Mouse (Mus musculus): ENCODE data around the gene Pcbp4.
A peak's percentile ranks its signal among the peaks of the same experiment; 100 is the strongest.

Gene Pcbp4

DNA sequence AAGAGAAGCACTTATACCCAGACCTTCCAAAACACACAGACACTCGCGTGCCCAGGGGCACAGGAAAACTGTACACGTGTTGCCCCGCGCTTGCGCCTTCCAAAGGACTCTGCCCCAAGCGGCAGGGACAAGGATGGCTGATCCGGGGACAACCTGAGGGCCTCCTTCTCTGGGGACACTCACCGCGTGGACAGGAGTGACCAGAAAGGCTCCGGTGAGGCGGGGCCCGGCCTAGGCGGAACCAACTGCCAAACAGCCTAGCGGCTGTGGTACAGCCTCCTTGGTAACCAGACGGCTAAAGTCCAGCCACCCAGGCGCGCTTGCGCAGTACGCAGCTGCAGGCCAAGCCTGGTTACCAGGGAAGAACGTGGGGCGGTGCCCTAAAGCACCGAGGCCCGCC lies 5.7 kb upstream of the Pcbp4 start, which contains the start of the genes Abhd14b and Abhd14a:
Gene Abhd14b, plus strand, starts transcription at position 112 of the 400 bp plus-strand sequence.
Gene Abhd14a, minus strand, starts transcription at position 331 of the 400 bp plus-strand sequence.
- DNase-seq: peak; percentile 95

DNA sequence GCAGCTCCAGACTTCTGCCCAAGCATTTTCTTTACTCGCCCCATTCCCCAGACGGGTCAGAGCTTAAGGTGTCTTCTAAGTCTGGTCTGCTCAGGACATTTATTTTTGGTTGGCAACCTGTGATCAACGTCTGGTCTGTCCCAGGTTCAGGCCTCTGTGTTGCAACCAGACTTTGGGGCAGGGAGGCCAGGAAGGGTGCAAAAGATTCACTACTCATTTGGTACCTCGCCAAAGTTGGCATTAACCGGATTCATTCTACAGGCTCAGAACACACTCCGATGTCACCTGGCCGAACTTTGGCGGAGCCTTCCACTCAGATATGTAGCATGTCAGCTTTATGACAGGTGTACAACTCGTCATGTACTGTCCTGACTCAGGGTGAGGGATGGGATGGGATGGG lies 5.1 kb upstream of the Pcbp4 start:
- DNase-seq: no peak

DNA sequence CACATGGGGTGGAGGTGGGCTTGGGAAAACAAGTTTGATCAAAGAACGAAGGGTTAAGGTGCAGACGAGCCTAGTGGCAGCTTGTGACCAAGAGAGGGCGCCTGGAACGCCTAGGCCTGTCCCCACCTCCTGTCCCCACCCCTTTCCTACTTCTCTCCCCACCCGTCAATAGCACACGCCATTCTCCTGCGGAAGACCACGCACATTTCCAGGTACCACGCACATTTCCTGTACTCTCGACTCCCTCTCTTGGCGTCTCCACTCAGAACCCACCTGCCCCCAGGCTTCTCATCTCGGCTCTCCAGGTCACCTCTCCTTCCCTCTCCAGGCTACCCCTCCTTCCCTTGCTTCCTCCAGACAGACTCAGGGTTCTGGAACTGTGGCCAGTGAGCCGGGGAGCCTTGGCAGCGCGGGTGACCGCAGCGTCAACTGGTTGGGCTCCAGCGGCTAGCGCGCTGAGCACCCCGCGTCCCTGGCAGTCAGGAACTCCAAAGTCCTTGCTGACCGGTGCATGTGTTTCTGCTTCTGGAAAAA lies 4.5 kb upstream of the Pcbp4 start:
- peak; percentile 82 for DNase-seq

DNA sequence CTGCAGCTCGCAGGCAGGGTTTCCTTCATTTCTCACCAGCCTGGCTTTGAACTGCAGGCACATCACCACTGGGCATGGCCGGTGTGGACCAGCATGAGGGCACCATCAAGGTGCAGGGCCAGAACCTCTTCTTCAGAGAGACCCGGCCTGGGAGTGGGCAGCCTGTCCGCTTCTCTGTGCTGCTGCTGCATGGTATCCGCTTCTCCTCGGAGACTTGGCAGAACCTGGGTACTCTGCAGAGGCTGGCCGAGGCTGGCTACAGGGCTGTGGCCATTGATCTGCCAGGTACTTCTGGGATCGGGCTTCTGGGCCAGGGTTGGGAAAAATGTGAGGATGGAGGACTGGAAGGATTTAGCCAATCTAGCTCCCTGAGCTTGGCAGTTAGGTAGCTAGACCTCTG lies 3.1 kb upstream of the Pcbp4 start:
- DNase-seq: no peak

DNA sequence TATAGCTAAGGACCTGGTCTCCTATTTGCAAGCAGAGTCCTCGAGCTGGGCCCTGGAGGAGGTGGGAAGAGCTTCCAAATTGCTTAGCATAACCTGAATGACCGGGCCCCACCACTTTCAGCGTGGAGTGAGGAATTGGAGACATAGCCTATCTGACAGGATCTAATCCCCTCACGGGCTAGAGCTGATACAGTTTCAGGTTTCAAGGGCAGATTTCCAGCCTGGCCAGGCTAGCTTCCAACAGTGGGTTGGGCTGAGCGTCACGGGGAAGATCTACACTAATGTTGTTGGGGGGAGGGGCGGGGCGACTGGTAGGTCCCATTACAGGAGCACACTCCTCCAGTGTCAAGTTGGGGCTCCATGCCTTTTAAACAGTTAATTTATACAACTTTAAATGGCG lies 2.4 kb upstream of the Pcbp4 start:
- no peak for DNase-seq

DNA sequence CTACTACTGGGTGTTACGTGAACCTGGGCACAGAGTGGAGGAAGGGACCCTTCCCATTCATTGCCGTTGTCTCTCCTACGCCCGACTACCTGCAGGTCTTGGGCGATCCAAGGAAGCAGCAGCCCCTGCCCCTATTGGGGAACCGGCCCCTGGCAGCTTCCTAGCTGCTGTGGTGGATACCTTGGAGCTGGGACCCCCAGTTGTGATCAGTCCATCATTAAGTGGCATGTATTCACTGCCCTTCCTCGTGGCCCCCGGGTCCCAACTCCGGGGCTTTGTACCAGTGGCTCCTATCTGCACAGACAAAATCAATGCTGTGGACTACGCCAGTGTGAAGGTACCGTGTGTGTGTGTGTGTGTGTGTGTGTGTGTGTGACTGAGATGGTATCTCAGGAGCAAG lies 1.8 kb upstream of the Pcbp4 start:
- DNase-seq: no peak

DNA sequence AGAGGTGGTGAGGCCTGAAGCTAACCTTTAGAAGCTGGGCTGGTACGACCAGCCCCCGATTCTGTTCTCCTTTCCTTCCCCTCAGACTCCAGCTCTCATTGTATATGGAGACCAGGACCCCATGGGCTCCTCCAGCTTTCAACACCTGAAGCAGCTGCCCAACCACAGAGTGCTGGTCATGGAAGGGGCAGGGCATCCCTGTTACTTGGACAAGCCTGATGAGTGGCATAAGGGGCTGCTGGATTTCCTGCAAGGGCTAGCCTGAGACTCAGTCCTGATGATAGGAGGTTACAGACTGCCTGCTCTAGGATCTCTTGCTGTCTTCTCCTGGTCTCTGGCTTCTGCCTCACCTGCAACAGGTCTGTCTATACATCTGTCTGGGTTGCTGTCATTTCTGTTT lies 1.2 kb upstream of the Pcbp4 start:
- DNase-seq: no peak

DNA sequence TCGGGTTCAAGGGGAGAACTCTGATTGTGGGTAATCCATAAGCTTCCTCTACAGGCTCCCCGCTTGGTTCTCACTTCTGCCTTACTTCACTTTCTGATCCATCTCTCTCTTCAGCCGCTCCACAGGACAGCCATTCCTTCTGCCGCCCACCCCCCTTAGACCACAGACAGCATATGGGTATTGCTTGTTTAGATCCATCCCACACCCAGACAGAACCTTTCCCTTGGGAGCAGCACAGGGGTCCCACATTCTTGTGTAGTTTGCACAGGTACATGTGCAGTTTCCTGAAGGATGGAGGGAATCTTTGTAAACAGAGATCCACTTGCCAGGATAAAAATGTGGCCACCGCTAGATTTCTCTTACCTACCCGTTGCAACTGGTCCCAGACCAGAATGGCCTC lies 740 bp upstream of the Pcbp4 start:
- no peak for DNase-seq

DNA sequence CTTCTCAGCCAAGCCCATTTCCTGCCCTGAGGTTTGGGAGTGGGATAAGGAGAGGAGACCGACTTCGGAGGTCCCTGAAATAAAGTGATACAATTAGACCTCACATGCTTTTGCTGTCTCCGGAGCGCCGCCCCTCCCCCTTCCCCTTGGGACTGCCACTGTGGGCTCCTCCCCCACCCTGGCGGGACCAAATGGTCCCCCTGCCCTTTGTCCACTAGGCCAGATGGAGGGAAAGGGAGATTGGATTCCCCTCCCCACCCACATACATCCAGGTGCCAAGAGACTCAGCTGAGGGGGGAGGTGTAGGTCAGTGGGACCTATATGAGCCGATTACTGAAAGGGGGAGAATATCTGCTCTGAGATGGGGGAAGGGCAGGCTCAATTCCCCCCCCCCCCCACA lies 270 bp upstream of the Pcbp4 start:
- DNase-seq: peak; percentile 84

DNA sequence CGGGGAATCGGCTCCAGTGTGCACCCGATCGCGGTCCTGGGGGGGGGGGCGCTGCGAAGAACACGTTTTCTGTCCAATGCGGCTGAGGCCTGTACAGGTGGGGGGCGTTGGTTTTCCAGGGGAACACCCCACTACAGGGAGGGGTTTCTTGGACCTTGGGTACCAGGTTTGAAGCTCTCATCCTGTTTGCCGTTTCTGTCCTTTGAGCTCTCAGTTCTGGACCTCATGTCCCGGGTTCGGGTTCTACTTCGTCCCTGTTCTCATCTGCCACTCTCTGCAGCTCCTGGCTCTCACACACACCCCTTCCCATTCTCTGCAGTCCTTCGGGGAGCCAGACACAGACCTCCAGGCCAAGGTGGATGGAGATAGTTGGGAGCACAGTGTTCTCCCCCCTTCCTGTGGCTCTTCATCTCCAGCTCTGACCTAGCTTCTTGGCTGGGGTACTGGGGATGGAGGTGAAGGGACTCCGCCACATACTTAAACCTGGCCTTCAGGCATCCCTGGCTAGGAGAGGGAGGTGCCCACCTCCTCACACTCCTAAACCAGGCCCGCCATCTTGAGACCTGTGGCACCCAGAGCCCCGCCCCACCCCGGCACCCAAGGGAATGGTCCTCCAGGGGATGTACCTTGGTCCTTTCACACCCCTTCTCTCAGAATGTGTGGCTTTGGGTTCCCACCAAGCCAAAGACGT lies 1.1 kb downstream of the Pcbp4 start:
- no peak for DNase-seq

DNA sequence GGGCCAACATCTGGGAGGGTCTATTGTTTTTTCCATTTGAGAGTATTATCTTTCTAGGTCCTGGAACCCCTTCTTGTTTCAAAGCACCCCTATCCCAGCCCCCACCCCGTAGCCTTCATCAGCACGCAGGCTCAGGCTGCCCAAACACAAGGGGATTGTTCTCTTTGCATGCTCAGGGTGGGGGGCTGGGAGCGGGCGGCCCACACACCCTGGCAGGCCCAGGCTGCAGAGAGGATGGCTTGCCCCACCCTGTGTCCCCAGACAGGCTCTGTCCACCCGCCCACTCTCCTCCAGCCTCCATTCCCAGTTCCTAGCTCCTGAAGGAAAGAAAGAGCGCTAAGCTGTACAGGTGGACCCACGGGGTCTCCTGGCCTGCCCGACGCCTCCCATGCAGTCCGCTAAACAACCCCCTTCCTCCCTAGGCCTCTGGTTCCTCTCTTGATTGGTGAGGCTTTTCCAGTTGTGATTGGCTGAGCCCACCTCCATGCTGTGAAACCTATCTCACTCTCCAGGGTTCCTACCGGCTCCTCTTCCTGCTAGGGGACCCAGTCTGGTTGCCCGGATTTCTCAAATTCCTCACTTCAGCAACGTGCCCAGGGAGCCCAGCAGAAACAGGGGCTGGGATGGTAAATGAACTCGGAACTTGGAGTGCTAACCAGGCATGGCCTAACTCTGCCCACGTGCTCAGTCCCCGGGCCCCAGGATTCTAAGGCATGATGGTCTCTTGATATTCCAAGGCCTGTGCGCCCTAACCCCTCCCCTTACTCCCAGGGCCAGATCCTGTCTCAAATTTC lies 2.0 kb downstream of the Pcbp4 start:
- no peak for DNase-seq

DNA sequence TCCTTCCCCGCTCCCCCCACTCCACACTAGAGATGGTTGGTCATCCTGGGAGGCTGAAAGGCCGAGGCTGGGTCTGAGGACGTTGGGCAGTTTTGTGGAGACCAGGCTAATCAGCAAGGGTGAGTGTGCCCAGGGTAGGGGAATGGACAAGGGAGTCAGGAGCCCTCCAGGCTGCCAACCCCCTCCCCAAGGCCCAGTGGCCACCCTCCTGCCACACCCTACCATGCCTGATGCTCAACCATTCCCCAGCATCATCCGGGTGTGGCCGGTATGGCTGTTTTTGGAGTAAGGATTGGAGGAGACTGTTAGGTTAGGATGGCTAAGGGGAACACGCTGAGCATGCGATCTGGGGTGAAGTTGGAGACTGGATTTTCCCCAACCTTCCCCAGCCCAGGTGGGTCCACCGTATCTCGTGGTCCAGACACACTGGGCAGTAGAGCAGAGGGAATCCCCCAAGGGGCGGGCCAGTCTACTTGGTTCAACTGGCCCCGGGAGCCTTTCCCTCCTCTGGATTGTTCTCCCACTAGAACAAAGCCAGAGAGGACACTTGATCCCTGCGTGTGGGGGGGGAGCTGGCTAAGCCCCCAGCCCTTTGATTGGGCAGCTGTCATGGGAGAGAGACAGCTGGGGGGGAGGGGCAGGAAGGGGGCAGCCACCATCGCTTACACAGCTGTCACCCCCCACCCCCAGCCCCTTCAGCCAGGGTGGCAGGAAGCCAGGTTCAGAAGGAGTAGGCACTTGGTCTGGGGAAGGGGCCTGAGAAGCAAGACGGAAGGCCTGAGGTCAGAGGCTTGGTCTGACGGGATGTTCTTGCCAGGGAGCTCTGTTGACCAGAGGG lies 3.5 kb downstream of the Pcbp4 start:
- no peak for DNase-seq

DNA sequence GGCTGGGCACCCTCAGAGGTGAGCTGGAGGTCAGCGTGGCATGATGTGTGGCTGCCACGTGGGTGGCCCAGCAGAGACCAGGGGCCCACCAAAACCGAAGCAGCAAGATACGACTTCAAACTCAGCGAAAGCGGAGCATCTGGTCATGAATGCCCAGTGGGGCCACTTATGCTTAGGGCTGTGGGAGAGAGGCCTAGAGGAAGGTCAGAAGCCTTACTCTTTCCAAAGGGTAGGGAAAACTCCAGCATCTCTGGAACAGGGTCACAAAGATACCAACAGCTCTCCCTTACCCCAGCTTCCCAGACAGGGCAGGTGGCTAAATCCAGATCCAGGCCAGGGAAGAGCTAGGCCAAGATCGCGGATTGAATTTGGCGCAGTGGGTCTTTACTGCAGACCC lies 4.1 kb downstream of the Pcbp4 start:
- DNase-seq: no peak

DNA sequence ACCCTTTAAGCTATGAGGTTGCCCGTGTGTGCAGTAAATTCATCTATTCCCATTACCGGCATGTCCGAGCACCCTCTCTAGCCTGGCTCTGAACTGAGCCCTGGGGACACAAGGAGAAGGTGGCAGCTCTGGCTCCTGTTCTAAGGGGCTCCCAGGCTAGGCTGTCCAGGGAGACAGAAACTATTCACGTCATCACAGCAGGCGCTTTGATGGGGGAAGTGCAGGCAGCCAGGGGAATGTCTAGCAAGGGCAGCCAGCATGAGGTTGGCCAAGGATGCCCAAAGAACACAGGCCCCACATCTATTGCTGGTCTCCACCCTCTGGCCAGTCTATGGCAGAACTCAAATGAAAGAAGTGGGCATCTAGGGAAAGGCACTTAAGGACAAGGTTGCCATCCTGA lies 4.8 kb downstream of the Pcbp4 start:
- no peak for DNase-seq

DNA sequence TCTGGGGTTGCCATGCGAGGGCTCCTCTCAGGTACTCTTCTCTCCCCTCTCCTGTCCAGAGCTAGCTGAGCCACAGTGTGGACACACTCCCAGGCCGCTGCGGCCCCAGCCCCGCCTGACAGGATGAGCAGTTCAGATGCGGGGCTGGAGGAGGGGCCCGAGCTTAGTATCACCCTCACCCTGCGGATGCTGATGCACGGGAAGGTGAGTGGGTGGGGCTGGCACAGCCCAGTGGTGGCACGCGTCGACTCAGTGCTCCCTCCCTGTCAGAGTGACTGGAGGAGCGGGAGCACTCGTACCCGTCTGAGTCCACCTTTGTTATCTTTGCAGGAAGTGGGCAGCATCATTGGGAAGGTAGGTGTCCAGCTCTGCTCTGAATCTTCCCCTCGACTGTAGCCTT lies 6.9 kb downstream of the Pcbp4 start:
- peak; percentile 61 for DNase-seq

DNA sequence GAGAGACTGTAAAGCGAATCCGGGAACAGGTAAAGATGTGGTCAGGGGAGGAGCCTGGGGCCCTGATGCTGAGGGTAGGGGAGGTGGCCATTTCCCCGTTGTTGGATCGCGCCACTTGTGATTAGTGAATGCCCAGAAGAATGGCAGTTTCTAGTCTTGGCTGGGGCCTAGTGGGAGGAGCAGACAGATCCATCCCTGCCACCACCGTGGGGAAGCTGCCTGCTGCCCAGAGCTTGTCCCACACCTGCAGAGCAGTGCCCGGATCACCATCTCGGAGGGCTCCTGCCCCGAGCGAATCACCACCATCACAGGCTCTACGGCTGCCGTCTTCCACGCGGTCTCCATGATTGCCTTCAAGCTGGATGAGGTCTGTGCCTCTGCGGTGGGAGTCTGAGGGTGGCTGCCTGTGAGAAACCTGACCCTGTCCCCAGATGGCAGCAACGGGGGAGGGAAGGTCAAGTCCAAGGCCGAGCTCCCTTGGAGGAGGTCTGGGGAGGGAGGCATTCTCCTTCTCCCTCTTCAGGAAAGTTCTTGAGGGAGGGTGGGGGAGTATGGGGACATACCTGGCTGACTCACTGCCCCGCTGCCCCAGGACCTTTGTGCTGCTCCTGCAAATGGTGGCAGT lies 7.4 kb downstream of the Pcbp4 start:
- DNase-seq: peak; percentile 75

DNA sequence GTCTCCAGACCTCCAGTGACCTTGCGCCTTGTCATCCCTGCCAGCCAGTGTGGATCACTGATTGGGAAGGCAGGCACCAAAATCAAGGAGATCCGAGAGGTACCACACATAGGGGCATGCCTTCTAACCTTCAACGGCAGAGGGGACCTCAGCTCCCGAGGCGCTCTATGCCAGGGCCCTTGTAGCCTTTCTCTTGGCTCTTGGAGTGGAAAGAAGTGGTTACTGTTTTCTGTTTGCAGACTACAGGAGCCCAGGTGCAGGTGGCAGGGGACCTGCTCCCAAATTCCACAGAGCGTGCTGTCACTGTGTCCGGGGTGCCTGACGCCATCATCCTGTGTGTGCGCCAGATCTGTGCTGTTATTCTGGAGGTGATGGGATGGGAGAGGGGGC lies 7.9 kb downstream of the Pcbp4 start:
- peak; percentile 47 for DNase-seq

DNA sequence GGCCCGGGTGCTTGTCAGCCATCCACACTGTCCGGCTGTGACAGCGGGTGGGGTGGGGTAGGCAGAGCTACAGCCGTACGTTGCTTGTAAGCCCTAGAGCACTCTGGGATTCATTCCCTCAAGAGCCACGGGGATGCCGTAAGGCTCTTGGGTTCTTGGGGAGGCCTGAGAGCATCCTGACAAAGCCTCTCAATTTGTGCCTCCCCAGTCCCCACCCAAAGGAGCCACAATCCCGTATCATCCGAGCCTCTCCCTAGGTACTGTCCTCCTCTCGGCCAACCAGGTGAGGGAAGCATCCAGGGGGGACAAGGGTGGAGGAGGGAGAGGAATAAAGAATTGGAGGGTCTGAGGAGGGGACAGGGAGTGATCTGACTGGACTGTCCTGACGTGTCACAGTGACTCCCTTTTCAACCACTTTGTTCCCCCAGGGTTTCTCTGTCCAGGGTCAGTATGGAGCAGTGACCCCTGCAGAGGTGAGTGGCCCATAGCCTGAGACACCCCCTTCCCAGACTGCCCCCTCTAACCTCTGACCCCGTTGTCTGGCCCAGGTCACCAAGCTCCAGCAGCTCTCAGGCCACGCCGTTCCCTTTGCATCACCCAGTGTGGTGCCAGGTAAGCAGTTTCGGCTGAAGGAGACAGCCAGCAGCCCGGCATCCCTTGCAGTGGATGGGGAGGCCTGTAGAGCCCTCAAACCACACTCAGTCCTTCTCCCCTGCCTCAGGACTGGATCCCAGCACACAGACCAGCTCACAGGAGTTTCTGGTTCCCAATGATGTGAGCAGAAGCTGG lies 8.7 kb downstream of the Pcbp4 start:
- peak; percentile 56 for DNase-seq

DNA sequence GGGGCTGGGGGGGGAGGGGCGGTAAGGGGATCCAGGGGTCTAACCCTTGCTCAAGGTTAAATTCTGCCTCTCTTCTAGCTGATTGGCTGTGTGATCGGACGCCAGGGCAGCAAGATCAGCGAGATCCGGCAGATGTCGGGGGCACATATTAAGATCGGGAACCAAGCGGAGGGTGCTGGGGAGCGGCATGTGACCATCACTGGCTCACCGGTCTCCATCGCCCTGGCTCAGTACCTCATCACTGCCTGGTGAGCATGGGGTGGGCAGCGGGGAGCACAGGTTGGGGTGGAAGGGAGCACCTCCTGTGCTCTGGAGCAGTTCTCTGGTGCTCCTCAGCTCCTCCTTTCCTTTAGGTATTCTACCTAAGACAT lies 9.3 kb downstream of the Pcbp4 start:
- peak; percentile 47 for DNase-seq

DNA sequence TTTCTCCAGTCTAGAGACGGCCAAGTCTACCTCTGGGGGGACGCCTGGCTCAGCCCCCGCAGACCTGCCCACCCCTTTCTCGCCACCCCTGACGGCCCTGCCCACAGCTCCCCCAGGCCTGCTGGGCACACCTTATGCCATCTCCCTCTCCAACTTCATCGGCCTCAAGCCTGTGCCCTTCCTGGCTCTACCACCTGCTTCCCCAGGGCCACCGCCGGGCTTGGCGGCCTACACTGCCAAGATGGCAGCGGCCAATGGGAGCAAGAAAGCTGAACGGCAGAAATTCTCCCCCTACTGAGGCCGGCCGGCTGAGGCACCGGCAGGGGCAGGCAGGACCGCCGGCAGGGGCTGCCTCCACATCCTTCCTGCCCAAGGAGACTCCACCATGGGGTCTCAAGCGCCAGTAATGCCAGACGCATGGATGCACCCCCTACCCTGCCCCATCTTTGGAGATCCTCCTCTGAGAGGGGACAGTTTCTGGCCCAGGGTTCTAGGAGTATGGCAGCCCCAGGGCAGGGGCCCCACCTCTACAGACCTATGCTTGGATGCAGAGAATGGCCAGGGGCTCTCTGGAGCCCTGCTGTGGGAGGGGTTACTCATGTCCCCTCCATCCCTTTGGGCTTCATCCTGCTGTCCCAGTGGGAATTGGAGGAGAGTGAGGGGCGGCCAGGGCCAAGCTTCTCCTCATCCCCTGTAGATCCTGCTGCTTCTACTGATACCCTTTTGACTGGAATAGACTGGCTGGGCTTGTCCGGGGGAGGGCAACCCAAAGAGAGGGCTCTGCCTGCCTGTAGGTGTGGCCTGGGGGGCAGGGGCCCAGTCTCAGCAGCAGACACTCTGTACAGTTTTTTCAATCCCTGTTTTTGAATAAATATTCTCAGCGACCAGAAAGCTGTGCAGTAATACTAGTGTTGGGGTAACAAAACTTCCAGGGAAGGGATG lies 10.3 kb downstream of the Pcbp4 start:
- DNase-seq: peak; percentile 86

All from cerebellum, adult 11 months (tissue).